Mouse (Mus musculus) CH12.LX (cell line): ENCODE results near the gene Parp3.

Experiments
- BHLHE40 ChIP-seq: IDR thresholded peaks from 2 replicates; pipeline ENCODE4 v1.6.1; 2011; ENCODE audit warnings: mild to moderate bottlenecking, low read depth, low read length, improper control_type of control experiment
- CTCF ChIP-seq, 2 experiments: IDR thresholded peaks in 1 of 2; conservative IDR thresholded peaks in 1 of 2; 2 replicates each; pipeline ENCODE4 v1.5.1; 2011 to 2012; ENCODE audit warnings: low read depth in 2 of 2, low read length in 2 of 2, improper control_type of control experiment in 1 of 2, inconsistent platforms in 1 of 2, mild to moderate bottlenecking in 1 of 2, moderate library complexity in 1 of 2
- E2F4 ChIP-seq: IDR thresholded peaks from 2 replicates; pipeline ENCODE4 v1.6.1; 2011; ENCODE audit warnings: low read depth, low read length, improper control_type of control experiment; ENCODE audit not compliant: insufficient replicate concordance
- EP300 ChIP-seq: IDR thresholded peaks from 2 replicates; pipeline ENCODE4 v1.6.1; 2011; ENCODE audit warnings: low read length, improper control_type of control experiment
- IRF4 ChIP-seq: IDR thresholded peaks from 2 replicates; pipeline ENCODE4 v1.6.1; 2014; ENCODE audit warnings: low read depth, mild to moderate bottlenecking, inconsistent platforms, low read length, improper control_type of control experiment
- MAFK ChIP-seq: IDR thresholded peaks from 2 replicates; pipeline ENCODE4 v1.6.1; 2011; ENCODE audit warnings: low read length, improper control_type of control experiment; ENCODE audit not compliant: insufficient replicate concordance
- MAX ChIP-seq: IDR thresholded peaks from 2 replicates; pipeline ENCODE4 v1.6.1; 2011; ENCODE audit warnings: low read length, improper control_type of control experiment
- POLR2A ChIP-seq: IDR thresholded peaks from 2 replicates; pipeline ENCODE4 v1.6.1; 2011; ENCODE audit warnings: low read depth, mild to moderate bottlenecking, improper control_type of control experiment, low read length
- SIN3A ChIP-seq: IDR thresholded peaks from 2 replicates; pipeline ENCODE4 v1.6.1; 2012; ENCODE audit warnings: low read length, improper control_type of control experiment, inconsistent platforms
- TCF12 ChIP-seq: IDR thresholded peaks from 2 replicates; pipeline ENCODE4 v1.6.1; 2014; ENCODE audit warnings: low read depth, mild to moderate bottlenecking, inconsistent platforms, low read length, improper control_type of control experiment
- UBTF ChIP-seq: IDR thresholded peaks from 2 replicates; pipeline ENCODE4 v1.6.1; 2012; ENCODE audit warnings: low read depth, mild to moderate bottlenecking, inconsistent platforms, low read length, improper control_type of control experiment, moderate library complexity
- USF2 ChIP-seq: conservative IDR thresholded peaks from 2 replicates; pipeline ENCODE4 v1.6.1; 2011; ENCODE audit warnings: low read depth, low read length, improper control_type of control experiment
- ZMIZ1 ChIP-seq: IDR thresholded peaks from 2 replicates; pipeline ENCODE4 v1.6.1; 2012; ENCODE audit warnings: low read depth, mild to moderate bottlenecking, inconsistent platforms, low read length, improper control_type of control experiment

DNA sequence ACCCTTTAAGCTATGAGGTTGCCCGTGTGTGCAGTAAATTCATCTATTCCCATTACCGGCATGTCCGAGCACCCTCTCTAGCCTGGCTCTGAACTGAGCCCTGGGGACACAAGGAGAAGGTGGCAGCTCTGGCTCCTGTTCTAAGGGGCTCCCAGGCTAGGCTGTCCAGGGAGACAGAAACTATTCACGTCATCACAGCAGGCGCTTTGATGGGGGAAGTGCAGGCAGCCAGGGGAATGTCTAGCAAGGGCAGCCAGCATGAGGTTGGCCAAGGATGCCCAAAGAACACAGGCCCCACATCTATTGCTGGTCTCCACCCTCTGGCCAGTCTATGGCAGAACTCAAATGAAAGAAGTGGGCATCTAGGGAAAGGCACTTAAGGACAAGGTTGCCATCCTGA, 18.8 kb downstream of the Parp3 start:
- TF ChIP-seq BHLHE40 (no peak), CTCF (conservative IDR thresholded peaks at IDR 0.05 in 1 of 2, IDR thresholded peaks at IDR 0.05 in 1 of 2; ENCODE audit: low read depth in 2 of 2, low read length in 2 of 2) (no peak), POLR2A (no peak), E2F4 (no peak), TCF12 (no peak), IRF4 (no peak), SIN3A (no peak), UBTF (no peak), USF2 (no peak), ZMIZ1 (no peak), EP300 (no peak), MAFK (no peak), MAX (no peak)
